Mouse (Mus musculus): ENCODE data around the gene Hspa1a.
"Not testable (repeated sequence)": the region's sequence is repeated elsewhere in the genome, so short reads cannot be mapped to it uniquely, and the experiment has no call there.

DNA sequence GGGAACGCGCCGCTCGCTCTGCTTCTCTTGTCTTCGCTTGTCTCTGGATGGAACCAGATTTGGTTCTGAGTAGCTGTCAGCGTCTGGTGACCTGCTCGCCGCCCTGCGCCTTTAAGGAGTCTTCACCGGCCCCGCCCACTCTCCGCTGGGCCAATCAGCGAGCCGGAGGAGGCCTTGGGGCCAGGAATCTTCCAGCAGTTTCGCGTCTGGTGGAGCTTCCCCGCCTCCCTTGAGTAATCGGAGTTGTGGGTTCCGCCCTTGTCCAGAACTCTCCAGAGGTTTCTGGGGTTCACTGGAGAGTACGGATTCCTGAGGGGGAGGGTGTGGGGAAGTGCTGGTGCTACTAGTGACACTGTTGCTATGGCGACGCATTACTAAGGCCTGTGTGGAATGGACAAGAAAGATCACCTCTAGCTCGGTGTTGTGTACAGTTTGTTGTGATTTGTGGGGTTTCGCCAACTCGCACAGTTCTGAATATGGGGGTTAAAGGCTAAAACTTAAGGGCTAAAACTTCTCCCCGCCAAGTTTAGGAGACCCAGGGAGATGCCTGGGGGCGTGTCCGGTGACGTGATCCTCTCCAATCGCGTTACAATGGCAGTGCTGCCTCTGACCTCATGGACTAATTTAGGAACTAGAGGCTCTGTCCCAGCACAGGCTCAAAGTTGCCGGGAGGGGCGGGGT is at the start of gene Hspa1a, which contains the start of gene Hspa1l:
- peak; percentile 42; the same call in 1 of the 2 replicates for TF ChIP-seq POLR2A (IDR thresholded peaks at IDR 0.05; ENCODE audit: control insufficient read depth, low read depth, low read length)
- not testable (repeated sequence) for TF ChIP-seq CTCF (IDR thresholded peaks at IDR 0.05; ENCODE audit: control insufficient read depth, insufficient read depth, insufficient replicate concordance, low read depth, low read length)
